Mouse (Mus musculus) CH12.LX (cell line): Measurements from ENCODE around the gene Gnat3. TPM values are rescaled to one million over a fixed set of nuclear protein-coding genes. Genes with fewer than 3 reads are reported as not detected.

ENCODE experiments used
- DNase-seq: peaks from one replicate; pipeline ENCODE4 v3.0.0-alpha.2; 2013; ENCODE audit errors: extremely low read depth
- H3K27ac ChIP-seq: 2 replicates; pipeline ENCODE4 v1.5.1; 2012; ENCODE audit warnings: low read depth, mild to moderate bottlenecking, control low read depth, moderate library complexity; ENCODE audit not compliant: insufficient read depth
- H3K27me3 ChIP-seq: replicated peaks from 2 replicates; pipeline ENCODE3; 2012; ENCODE audit warnings: inconsistent platforms
- H3K36me3 ChIP-seq, 2 experiments: replicated peaks in 1 of 2; 2 replicates each; pipeline versions ENCODE3 to v1.6.1; 2012; ENCODE audit warnings: inconsistent platforms in 1 of 2, low read length in 1 of 2, mild to moderate bottlenecking in 1 of 2, mixed read lengths in 1 of 2, moderate library complexity in 1 of 2; ENCODE audit not compliant: control insufficient read depth in 1 of 2, insufficient read depth in 1 of 2
- H3K4me1 ChIP-seq, 2 experiments: 2 replicates each; pipeline ENCODE4 v1.6.1; 2012; ENCODE audit warnings: inconsistent platforms in 1 of 2, moderate library complexity in 1 of 2; ENCODE audit not compliant: insufficient read depth in 2 of 2, control insufficient read depth in 1 of 2
- H3K4me2 ChIP-seq: 2 replicates; pipeline ENCODE4 v1.6.1; 2012; ENCODE audit warnings: low read depth, mild to moderate bottlenecking, control low read depth; ENCODE audit not compliant: poor library complexity, insufficient read depth, severe bottlenecking
- H3K4me3 ChIP-seq, 3 experiments: fragments of 150-350 bp in 1 of 3; sonication (generic) in 1 of 3; replicated peaks in 1 of 3; 2 replicates each; pipeline versions ENCODE3 to v1.5.1; 2011 to 2012; ENCODE audit warnings: low read depth in 2 of 3, low read length in 2 of 3, mild to moderate bottlenecking in 2 of 3, moderate library complexity in 2 of 3, control low read depth in 1 of 3, improper control_type of control experiment in 1 of 3, inconsistent platforms in 1 of 3, mixed read lengths in 1 of 3; ENCODE audit not compliant: poor library complexity in 1 of 3
- H3K79me2 ChIP-seq: replicated peaks from 2 replicates; pipeline ENCODE4 v1.6.1; 2012; ENCODE audit warnings: mild to moderate bottlenecking, moderate library complexity; ENCODE audit not compliant: control insufficient read depth, poor library complexity, insufficient read depth, severe bottlenecking; ENCODE audit errors: extremely low read depth
- H3K9ac ChIP-seq: 2 replicates; pipeline ENCODE4 v1.6.1; 2012; ENCODE audit warnings: low read depth, mild to moderate bottlenecking, control low read depth, moderate library complexity; ENCODE audit not compliant: insufficient read depth
- H3K9me3 ChIP-seq: replicated peaks from 2 replicates; pipeline ENCODE3; 2012; ENCODE audit warnings: low read length, inconsistent platforms, mixed read lengths
- CHD1 ChIP-seq: IDR thresholded peaks from 2 replicates; pipeline ENCODE4 v1.6.1; 2012; ENCODE audit warnings: low read depth, low read length, improper control_type of control experiment, inconsistent platforms
- CTCF ChIP-seq, 2 experiments: IDR thresholded peaks in 1 of 2; conservative IDR thresholded peaks in 1 of 2; 2 replicates each; pipeline ENCODE4 v1.5.1; 2011 to 2012; ENCODE audit warnings: low read depth in 2 of 2, low read length in 2 of 2, improper control_type of control experiment in 1 of 2, inconsistent platforms in 1 of 2, mild to moderate bottlenecking in 1 of 2, moderate library complexity in 1 of 2
- E2F4 ChIP-seq: IDR thresholded peaks from 2 replicates; pipeline ENCODE4 v1.6.1; 2011; ENCODE audit warnings: low read depth, low read length, improper control_type of control experiment; ENCODE audit not compliant: insufficient replicate concordance
- ETS1 ChIP-seq: conservative IDR thresholded peaks from 2 replicates; pipeline ENCODE4 v1.6.1; 2012; ENCODE audit warnings: low read depth, mild to moderate bottlenecking, inconsistent platforms, low read length, improper control_type of control experiment, moderate library complexity
- HCFC1 ChIP-seq: IDR thresholded peaks from 2 replicates; pipeline ENCODE4 v1.6.1; 2012; ENCODE audit warnings: low read depth, mild to moderate bottlenecking, inconsistent platforms, low read length, improper control_type of control experiment
- JUN ChIP-seq: IDR thresholded peaks from 2 replicates; pipeline ENCODE4 v1.6.1; 2011; ENCODE audit warnings: low read depth, mild to moderate bottlenecking, low read length, improper control_type of control experiment, moderate library complexity; ENCODE audit not compliant: insufficient read depth
- KAT2A ChIP-seq: IDR thresholded peaks from 2 replicates; pipeline ENCODE4 v1.6.1; 2012; ENCODE audit warnings: low read length, improper control_type of control experiment, inconsistent platforms; ENCODE audit not compliant: insufficient replicate concordance
- MAFK ChIP-seq: IDR thresholded peaks from 2 replicates; pipeline ENCODE4 v1.6.1; 2011; ENCODE audit warnings: low read length, improper control_type of control experiment; ENCODE audit not compliant: insufficient replicate concordance
- MAX ChIP-seq: IDR thresholded peaks from 2 replicates; pipeline ENCODE4 v1.6.1; 2011; ENCODE audit warnings: low read length, improper control_type of control experiment
- MAZ ChIP-seq: IDR thresholded peaks from 2 replicates; pipeline ENCODE4 v1.6.1; 2012; ENCODE audit warnings: low read depth, mild to moderate bottlenecking, inconsistent platforms, low read length, improper control_type of control experiment, moderate library complexity
- MEF2A ChIP-seq: IDR thresholded peaks from 2 replicates; pipeline ENCODE4 v1.6.1; 2014; ENCODE audit warnings: low read depth, mild to moderate bottlenecking, inconsistent platforms, low read length, improper control_type of control experiment, borderline replicate concordance
- MXI1 ChIP-seq: IDR thresholded peaks from 2 replicates; pipeline ENCODE4 v1.6.1; 2011; ENCODE audit warnings: mild to moderate bottlenecking, low read depth, low read length, improper control_type of control experiment
- NRF1 ChIP-seq: IDR thresholded peaks from 2 replicates; pipeline ENCODE4 v1.6.1; 2014; ENCODE audit warnings: low read depth, mild to moderate bottlenecking, inconsistent platforms, low read length, improper control_type of control experiment, moderate library complexity
- PAX5 ChIP-seq: IDR thresholded peaks from 2 replicates; pipeline ENCODE4 v1.6.1; 2012; ENCODE audit warnings: low read length, inconsistent platforms, mixed read lengths
- POLR2A ChIP-seq: IDR thresholded peaks from 2 replicates; pipeline ENCODE4 v1.6.1; 2011; ENCODE audit warnings: low read depth, mild to moderate bottlenecking, improper control_type of control experiment, low read length
- POLR2AphosphoS2 ChIP-seq: IDR thresholded peaks from 2 replicates; pipeline ENCODE4 v1.6.1; 2011; ENCODE audit warnings: low read depth, low read length, improper control_type of control experiment
- RCOR1 ChIP-seq: conservative IDR thresholded peaks from 2 replicates; pipeline ENCODE4 v1.6.1; 2012; ENCODE audit warnings: low read depth, mild to moderate bottlenecking, inconsistent platforms, low read length, improper control_type of control experiment
- SIN3A ChIP-seq: IDR thresholded peaks from 2 replicates; pipeline ENCODE4 v1.6.1; 2012; ENCODE audit warnings: low read length, improper control_type of control experiment, inconsistent platforms
- SMC3 ChIP-seq: IDR thresholded peaks from 2 replicates; pipeline ENCODE4 v1.6.1; 2011; ENCODE audit warnings: low read depth, low read length, improper control_type of control experiment
- TBP ChIP-seq: conservative IDR thresholded peaks from 2 replicates; pipeline ENCODE4 v1.6.1; 2011; ENCODE audit warnings: low read depth, low read length, improper control_type of control experiment
- USF1 ChIP-seq: IDR thresholded peaks from 2 replicates; pipeline ENCODE4 v1.6.1; 2014; ENCODE audit warnings: low read depth, mild to moderate bottlenecking, inconsistent platforms, low read length, improper control_type of control experiment
- USF2 ChIP-seq: conservative IDR thresholded peaks from 2 replicates; pipeline ENCODE4 v1.6.1; 2011; ENCODE audit warnings: low read depth, low read length, improper control_type of control experiment
- ZC3H11A ChIP-seq: IDR thresholded peaks from 2 replicates; pipeline ENCODE4 v1.6.1; 2012; ENCODE audit warnings: low read depth, mild to moderate bottlenecking, inconsistent platforms, low read length, improper control_type of control experiment
- ZKSCAN1 ChIP-seq: IDR thresholded peaks from 2 replicates; pipeline ENCODE4 v1.6.1; 2012; ENCODE audit warnings: low read depth, inconsistent platforms, low read length, improper control_type of control experiment, borderline replicate concordance
- ZMIZ1 ChIP-seq: IDR thresholded peaks from 2 replicates; pipeline ENCODE4 v1.6.1; 2012; ENCODE audit warnings: low read depth, mild to moderate bottlenecking, inconsistent platforms, low read length, improper control_type of control experiment
- ZNF384 ChIP-seq: IDR thresholded peaks from 2 replicates; pipeline ENCODE4 v1.6.1; 2012; ENCODE audit warnings: low read depth, low read length, improper control_type of control experiment, inconsistent platforms
- dilution Hi-C: fragments of 300-500 bp; cut with MboI; formaldehyde crosslinking; loops from 2 replicates; pipeline ENCODE4 v1.14.3; 2020; ENCODE audit warnings: low sequenced_read_pairs; ENCODE audit not compliant: extremely low pct_unique_long_range_greater_than_20kb, extremely low pct_ligation_motif_present
- in situ Hi-C: fragments of 300-500 bp; cut with MboI; formaldehyde crosslinking; loops from 3 replicates; pipeline ENCODE4 v1.14.3; 2019; ENCODE audit warnings: low sequenced_read_pairs, low pct_ligation_motif_present, low pct_unique_long_range_greater_than_20kb, mixed read lengths
- polyA plus RNA-seq: library from polyadenylated mRNA; unstranded; fragments of >175 nt; gene quantifications from 2 replicates; pipeline ENCODE4 v1.2.1, GENCODE M21; 2012; ENCODE audit warnings: low read depth; ENCODE audit not compliant: insufficient read length
- total RNA-seq, 2 experiments: library from RNA; depleted of rRNA; stranded (reverse); fragments of 300-350 nt in 1 of 2; fragments of >200 nt in 1 of 2; gene quantifications; 2 replicates each; pipeline ENCODE4 v1.2.3; 2012 to 2014

Gnat3 gene
- total RNA-seq (2012; rRNA removed) (0.51 and 0.97 TPM in 2 replicates), total RNA-seq (2014; rRNA removed) (0.74 and 1.2 TPM in 2 replicates), polyA plus RNA-seq (0.57 and 0.65 TPM in 2 replicates)

DNA sequence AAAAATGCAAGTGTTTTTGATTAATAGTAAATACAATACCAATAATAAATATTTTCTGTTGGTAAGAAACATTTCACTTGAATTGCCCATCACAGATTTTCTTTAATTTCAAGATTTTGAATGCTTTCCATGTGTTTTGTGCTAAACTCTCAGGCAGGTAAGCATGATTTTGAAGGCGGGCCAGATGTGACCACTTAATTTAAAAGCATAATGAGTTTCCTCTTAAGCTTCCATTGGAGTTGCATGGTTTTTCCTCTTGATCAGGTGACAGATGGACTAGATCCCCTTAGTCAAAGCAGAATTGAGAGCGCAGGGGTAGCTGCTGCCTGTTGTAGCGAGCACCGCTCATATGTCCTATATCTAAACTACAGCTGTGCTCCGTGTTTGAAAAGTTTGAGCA, at the start of gene Gnat3:
Gnat3 (plus strand) TSS at position 301 of the 400 bp plus-strand sequence.
- no peaks in the 10 kb centered on the region for H3K79me2 ChIP-seq
- no peak for DNase-seq
- TF ChIP-seq JUN (no peak), CHD1 (no peak), ETS1 (no peak), MXI1 (no peak), SIN3A (no peak), KAT2A (no peak), POLR2A (no peak), NRF1 (no peak), ZNF384 (no peak), MAZ (no peak), MEF2A (no peak), TBP (no peak), CTCF (conservative IDR thresholded peaks at IDR 0.05 in 1 of 2, IDR thresholded peaks at IDR 0.05 in 1 of 2; ENCODE audit: low read depth in 2 of 2, low read length in 2 of 2) (no peak), USF1 (no peak)
- no peak within 1 kb of the TSS for H3K9ac ChIP-seq
- peaks cover 2% of the 10 kb centered on the region for H3K9me3 ChIP-seq
- in situ Hi-C loops (no loop called here), dilution Hi-C loops (no loop called here)
- no peaks in the 10 kb centered on the region for H3K4me1 ChIP-seq
- no peaks in the 10 kb centered on the region for H3K36me3 ChIP-seq
- no peak within 1 kb of the TSS for H3K4me3 ChIP-seq
- no peak within 1 kb of the TSS for H3K4me2 ChIP-seq
- no peaks in the 10 kb centered on the region for H3K27me3 ChIP-seq
- H3K27ac ChIP-seq: no peak within 1 kb of the TSS

DNA sequence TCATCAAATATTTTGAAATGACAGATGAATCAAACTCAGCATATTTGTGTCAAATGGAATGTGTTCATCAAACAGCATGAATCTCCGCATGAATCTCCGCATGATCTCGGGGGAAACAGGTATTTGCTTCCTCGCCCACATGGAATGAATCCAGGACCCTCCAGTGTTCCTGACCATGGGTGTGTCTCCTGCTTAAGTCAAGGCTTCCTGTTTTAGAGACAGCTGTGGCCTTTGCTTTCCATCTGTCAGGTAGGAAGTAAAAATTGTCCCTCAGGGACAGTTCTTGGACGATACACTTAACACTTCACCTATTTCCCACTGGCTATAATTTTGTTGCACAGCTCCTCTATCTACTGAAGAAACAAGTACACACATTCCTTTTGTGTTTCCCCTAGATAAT, 43.4 kb upstream of the Gnat3 start:
- TF ChIP-seq ZKSCAN1 (no peak), MAX (no peak), ZMIZ1 (no peak), TBP (no peak), KAT2A (no peak), RCOR1 (no peak), PAX5 (no peak), SMC3 (no peak), E2F4 (no peak), MAFK (no peak), USF2 (no peak), ZNF384 (no peak), POLR2AphosphoS2 (no peak), ETS1 (no peak), MEF2A (no peak), HCFC1 (no peak), ZC3H11A (no peak), CHD1 (no peak)
- TF ChIP-seq, all 38 proteins: peak for 0
- Histone ChIP-seq H3K79me2 (no peaks in the 10 kb centered on the region), H3K36me3 (no peaks in the 10 kb centered on the region), H3K27me3 (no peaks in the 10 kb centered on the region), H3K4me3 (no peak overlapping the region), H3K9me3 (no peaks in the 10 kb centered on the region), H3K4me1 (peaks cover 0 to 4% of the 10 kb centered on the region in 2 experiments; a peak in 1 of 4 replicates), H3K9ac (no peak overlapping the region), H3K27ac (no peak overlapping the region), H3K4me2 (no peak overlapping the region)
- no peak for DNase-seq
- dilution Hi-C loops (no loop called here), in situ Hi-C loops (no loop called here)
